Comparison of ENCODE assay signal across 9 mouse cellular contexts in the genomic region with DNA sequence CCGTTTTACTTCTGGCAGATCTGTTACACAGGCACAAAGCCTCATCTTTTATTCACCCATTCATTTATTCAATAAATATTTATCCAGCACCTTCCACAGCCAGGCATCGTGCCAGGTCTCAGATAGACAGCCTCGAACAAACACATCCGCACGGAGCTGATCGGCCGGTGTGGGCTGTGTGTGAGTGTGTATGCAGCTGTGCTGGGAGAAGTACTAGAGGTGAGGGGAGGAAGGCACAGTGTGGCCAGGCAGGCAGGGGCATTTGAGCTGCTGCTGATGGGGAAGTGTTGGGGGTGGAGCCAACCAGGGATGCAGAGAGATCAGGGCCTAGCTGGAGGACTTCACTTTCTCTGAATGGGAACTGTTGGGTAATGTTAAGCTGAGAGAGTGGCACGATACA. TPM values are rescaled to one million over a fixed set of nuclear protein-coding genes. Genes with fewer than 3 reads are reported as not detected.
DNase-seq lines count a peak whose midpoint lies in the region; ATAC-seq lines count a peak whose summit lies in the region.
"Had no signal": no experiment of that assay in that cellular context is flagged by ENCODE, and none has a peak within 500 bp of the region (broad histone marks: within the 10 kb centered on the region; RNA-seq: fewer than 3 reads in every experiment).

No protein-coding gene starts in this region.

- peak; percentile 73 for ATAC-seq in embryonic facial prominence, embryonic 14.5 days (ENCODE audit: low read depth)
- peak; percentile 61; the same call in 1 of the 2 replicates for ATAC-seq in hindbrain, embryonic 16.5 days
- peak; percentile 85 for ATAC-seq in midbrain, embryonic 12.5 days (ENCODE audit: low FRiP score, low read depth)

- peak; percentile 45 for DNase-seq in kidney, postnatal 10 days
- no peak for DNase-seq in kidney, adult 11 months
- peak; percentile 68 for DNase-seq in embryonic facial prominence, embryonic 14.5 days (ENCODE audit: low spot score)
- DNase-seq in cerebellum, adult 11 months = no peak
- no peak for DNase-seq in layer of hippocampus, adult 18-20 months (ENCODE audit: low spot score in 2 of 2)

- H3K27ac ChIP-seq in embryonic facial prominence, embryonic 14.5 days (replicated peaks; ENCODE audit: low read depth, low read length) = no peak overlapping the region
- H3K27ac ChIP-seq in hindbrain, embryonic 16.5 days (ENCODE audit: low read depth, low read length) = no peak overlapping the region
- H3K27ac ChIP-seq in midbrain, embryonic 12.5 days (replicated peaks) = no peak overlapping the region
- H3K27ac ChIP-seq: liver, embryonic 14.5 days had no signal

- no peak overlapping the region for H3K4me3 ChIP-seq in embryonic facial prominence, embryonic 14.5 days (ENCODE audit: low read depth, low read length)
- H3K4me3 ChIP-seq in hindbrain, embryonic 16.5 days (ENCODE audit: low read length) = no peak overlapping the region
- no peak overlapping the region for H3K4me3 ChIP-seq in midbrain, embryonic 12.5 days

- no peak overlapping the region for H3K9ac ChIP-seq in embryonic facial prominence, embryonic 14.5 days (ENCODE audit: low read depth, low read length)
- peak overlapping the region; percentile 38; the same call in 1 of the 2 replicates for H3K9ac ChIP-seq in hindbrain, embryonic 16.5 days (ENCODE audit: low read depth, low read length)
- H3K9ac ChIP-seq in midbrain, embryonic 12.5 days (replicated peaks) = no peak overlapping the region
- H3K9ac ChIP-seq: liver, embryonic 14.5 days had no signal

- 47% methylated on average over 8 of the region's 8 CpGs for WGBS in embryonic facial prominence, embryonic 14.5 days
- 16% methylated on average over 8 of the region's 8 CpGs for WGBS in hindbrain, embryonic 16.5 days
- 22% methylated on average over 8 of the region's 8 CpGs for WGBS in midbrain, embryonic 12.5 days

- H3K36me3 ChIP-seq in embryonic facial prominence, embryonic 14.5 days (ENCODE audit: control insufficient read depth, insufficient read depth, low read length) = no peaks in the 10 kb centered on the region
- H3K36me3 ChIP-seq in hindbrain, embryonic 16.5 days (ENCODE audit: control insufficient read depth, insufficient read depth, low read length) = no peaks in the 10 kb centered on the region
- no peaks in the 10 kb centered on the region for H3K36me3 ChIP-seq in midbrain, embryonic 12.5 days
- H3K36me3 ChIP-seq: G1E had no signal

- H3K27me3 ChIP-seq in embryonic facial prominence, embryonic 14.5 days (replicated peaks; ENCODE audit: control insufficient read depth, insufficient read depth, low read length) = no peaks in the 10 kb centered on the region
- no peaks in the 10 kb centered on the region for H3K27me3 ChIP-seq in hindbrain, embryonic 16.5 days (replicated peaks; ENCODE audit: control insufficient read depth, insufficient read depth, low read length)
- H3K27me3 ChIP-seq in midbrain, embryonic 12.5 days = no peaks in the 10 kb centered on the region

- H3K4me2 ChIP-seq in embryonic facial prominence, embryonic 14.5 days (ENCODE audit: low read depth, low read length) = no peak overlapping the region
- no peak overlapping the region for H3K4me2 ChIP-seq in hindbrain, embryonic 16.5 days (ENCODE audit: low read length)
- no peak overlapping the region for H3K4me2 ChIP-seq in midbrain, embryonic 12.5 days (replicated peaks)

- no peaks in the 10 kb centered on the region; the same call in 1 of the 2 replicates for H3K4me1 ChIP-seq in embryonic facial prominence, embryonic 14.5 days (ENCODE audit: control insufficient read depth, insufficient read depth, low read length)
- peaks cover 12% of the 10 kb centered on the region for H3K4me1 ChIP-seq in hindbrain, embryonic 16.5 days (ENCODE audit: control insufficient read depth, insufficient read depth, low read depth, low read length)
- H3K4me1 ChIP-seq in midbrain, embryonic 12.5 days = peaks cover 19% of the 10 kb centered on the region

- no peaks in the 10 kb centered on the region for H3K9me3 ChIP-seq in embryonic facial prominence, embryonic 14.5 days (ENCODE audit: control insufficient read depth, low read length)
- no peaks in the 10 kb centered on the region for H3K9me3 ChIP-seq in hindbrain, embryonic 16.5 days (ENCODE audit: control insufficient read depth, low read length)
- no peaks in the 10 kb centered on the region for H3K9me3 ChIP-seq in midbrain, embryonic 12.5 days
- H3K9me3 ChIP-seq: G1E had no signal

RNA-seq across cellular contexts. Expression of a gene that starts 51.4 kb away (rescaled TPM):
- 5.5 and 6.9 TPM in 2 replicates for polyA plus RNA-seq in embryonic facial prominence, embryonic 14.5 days (2014; fragmentation: Nextera tagmentation; extraction: Ambion mirVana)
- 8.0 and 8.7 TPM in 2 replicates for polyA plus RNA-seq in hindbrain, embryonic 16.5 days (2015; fragmentation: Nextera tagmentation; extraction: Ambion mirVana)
- polyA plus RNA-seq in midbrain, embryonic 12.5 days (2016; fragmentation: Nextera tagmentation; extraction: Ambion mirVana) = 15.1 and 15.9 TPM in 2 replicates
- 10 to 100 TPM; 21.7 to 26.2 TPM for total RNA-seq in layer of hippocampus, adult 18-20 months (2021)
- polyA plus RNA-seq: G1E had no signal

Comparison
In these comparisons a context has a peak if more than half of its experiments do, and no peak if none do; other contexts are left out.
1. DNase-seq: peak in kidney, postnatal 10 days (single experiment) and embryonic facial prominence, embryonic 14.5 days (single experiment); none in kidney, adult 11 months (single experiment), cerebellum, adult 11 months (single experiment) and layer of hippocampus, adult 18-20 months (0 of 2).
2. Peak in every context shown above with its lines, with median percentiles within 50 percentile points of each other: ATAC-seq.